Mouse (Mus musculus) myocyte (in vitro differentiated cells): ENCODE results near the gene Larp4. TPM values are rescaled to one million over a fixed set of nuclear protein-coding genes. Genes with fewer than 3 reads are reported as not detected.

Experiments
- H3K27me3 ChIP-seq: one replicate; pipeline ENCODE4 v1.6.1; 2011; ENCODE audit not compliant: control insufficient read depth, insufficient read depth, insufficient read length
- H3K36me3 ChIP-seq: one replicate; pipeline ENCODE4 v1.6.1; 2011; ENCODE audit not compliant: control insufficient read depth, insufficient read depth
- H3K4me2 ChIP-seq: one replicate; pipeline ENCODE4 v1.6.1; 2011; ENCODE audit warnings: low read depth, control low read depth
- H3K4me3 ChIP-seq: one replicate; pipeline ENCODE4 v1.5.1; 2011; ENCODE audit warnings: mild to moderate bottlenecking, control low read depth, moderate library complexity
- H3K79me2 ChIP-seq: one replicate; pipeline ENCODE4 v1.6.1; 2011; ENCODE audit not compliant: control insufficient read depth, insufficient read depth
- H3ac ChIP-seq: one replicate; pipeline ENCODE4 v1.6.1; 2011; ENCODE audit not compliant: control insufficient read depth, insufficient read length
- CEBPB ChIP-seq: IDR thresholded peaks from 2 replicates; pipeline ENCODE4 v1.6.1; 2011; ENCODE audit warnings: mild to moderate bottlenecking, moderate library complexity; ENCODE audit not compliant: poor library complexity, insufficient read depth, severe bottlenecking
- E2F4 ChIP-seq: IDR thresholded peaks from one replicate; pipeline ENCODE4 v1.6.1; 2011; ENCODE audit warnings: mild to moderate bottlenecking, control low read depth, moderate library complexity; ENCODE audit not compliant: insufficient read depth
- MAX ChIP-seq: IDR thresholded peaks from one replicate; pipeline ENCODE4 v1.6.1; 2011; ENCODE audit warnings: low read depth, mild to moderate bottlenecking, control low read depth
- MYOD1 ChIP-seq, 3 experiments: IDR thresholded peaks; one replicate each; pipeline ENCODE4 v1.6.1; 2011; ENCODE audit warnings: control low read depth in 2 of 3, low read depth in 2 of 3, mild to moderate bottlenecking in 2 of 3, moderate library complexity in 1 of 3; ENCODE audit not compliant: insufficient read length in 2 of 3, control insufficient read depth in 1 of 3
- MYOG ChIP-seq, 3 experiments: IDR thresholded peaks; one replicate each; pipeline ENCODE4 v1.6.1; 2011; ENCODE audit warnings: control low read depth in 2 of 3, low read depth in 2 of 3, mild to moderate bottlenecking in 2 of 3; ENCODE audit not compliant: insufficient read length in 2 of 3, control insufficient read depth in 1 of 3, insufficient read depth in 1 of 3
- POLR2A ChIP-seq: IDR thresholded peaks from one replicate; pipeline ENCODE4 v1.6.1; 2011; ENCODE audit warnings: low read depth, mild to moderate bottlenecking, control low read depth, moderate library complexity; ENCODE audit not compliant: insufficient read length
- POLR2AphosphoS2 ChIP-seq: IDR thresholded peaks from one replicate; pipeline ENCODE4 v1.6.1; 2011; ENCODE audit warnings: low read depth, control low read depth; ENCODE audit not compliant: insufficient read length
- REST ChIP-seq: IDR thresholded peaks from one replicate; pipeline ENCODE4 v1.6.1; 2011; ENCODE audit warnings: mild to moderate bottlenecking, control low read depth, moderate library complexity; ENCODE audit not compliant: insufficient read depth, insufficient read length
- SRF ChIP-seq: IDR thresholded peaks from one replicate; pipeline ENCODE4 v1.6.1; 2011; ENCODE audit warnings: low read depth; ENCODE audit not compliant: control insufficient read depth, insufficient read length
- TCF12 ChIP-seq: IDR thresholded peaks from one replicate; pipeline ENCODE4 v1.6.1; 2011; ENCODE audit warnings: mild to moderate bottlenecking, control low read depth; ENCODE audit not compliant: poor library complexity, insufficient read depth, severe bottlenecking
- TCF3 ChIP-seq: IDR thresholded peaks from one replicate; pipeline ENCODE4 v1.6.1; 2011; ENCODE audit warnings: low read depth, control low read depth; ENCODE audit not compliant: insufficient read length
- USF1 ChIP-seq: IDR thresholded peaks from one replicate; pipeline ENCODE4 v1.6.1; 2011; ENCODE audit warnings: low read depth, mild to moderate bottlenecking, control low read depth, moderate library complexity
- polyA plus RNA-seq: library from polyadenylated mRNA; unstranded; fragments of >200 nt; fragmentation: generic; extraction: Trizol; gene quantifications from one replicate; pipeline ENCODE4 v1.2.1, GENCODE M21; 2012; ENCODE audit warnings: missing spikeins

The Larp4 gene
- polyA plus RNA-seq, 1 experiment, result 15.9 TPM

DNA sequence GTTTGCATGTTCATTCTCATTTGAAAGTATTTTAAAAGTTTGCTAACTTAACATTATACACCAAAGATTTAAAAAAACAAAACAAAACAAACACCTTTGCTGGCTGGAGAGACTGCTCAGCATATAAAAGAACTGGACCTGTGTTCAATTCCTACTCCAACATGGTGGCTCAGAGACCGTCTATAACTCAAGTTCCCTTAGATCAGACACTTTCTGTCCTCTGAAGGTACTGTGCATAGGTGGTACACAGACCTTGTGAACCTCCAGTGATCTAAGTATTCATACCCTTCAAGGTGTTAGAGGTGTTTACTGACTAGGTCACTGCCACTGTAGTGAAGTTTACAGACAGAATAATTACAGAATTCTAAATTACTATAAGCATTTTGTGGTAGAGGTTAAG lies 9.4 kb downstream of the Larp4 start:
- Histone ChIP-seq H3K27me3 (no peaks in the 10 kb centered on the region), H3K36me3 (no peaks in the 10 kb centered on the region), H3K79me2 (peaks cover 100% of the 10 kb centered on the region), H3K4me2 (no peak overlapping the region), H3ac (no peak overlapping the region), H3K4me3 (no peak overlapping the region)
- TF ChIP-seq USF1 (no peak), MYOG (IDR thresholded peaks at IDR 0.05; ENCODE audit: control insufficient read depth in 1 of 3, insufficient read depth in 1 of 3, insufficient read length in 2 of 3, low read depth in 2 of 3) (no peak)

DNA sequence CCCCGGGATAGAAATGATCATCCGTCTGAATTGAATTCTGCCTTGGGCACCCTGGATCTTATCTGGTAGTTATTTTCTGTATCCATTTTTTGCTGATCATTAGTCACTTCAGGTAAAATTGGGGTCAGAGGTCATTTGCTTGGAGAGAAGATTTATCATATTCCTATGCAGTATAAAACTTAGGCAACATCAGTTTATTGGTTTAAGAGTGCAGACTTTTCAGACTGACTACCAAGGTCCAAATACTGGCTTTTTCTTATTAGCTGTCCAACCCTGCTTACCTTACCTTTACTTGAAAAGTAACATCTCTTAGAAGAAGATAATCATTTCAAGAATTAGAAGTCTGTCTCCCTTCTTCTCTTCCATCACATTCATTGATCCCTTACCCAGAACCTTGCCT lies 9.8 kb downstream of the Larp4 start:
- H3K27me3 ChIP-seq, result no peaks in the 10 kb centered on the region
- H3ac ChIP-seq, result no peak overlapping the region
- H3K4me2 ChIP-seq, result no peak overlapping the region
- TF ChIP-seq MAX, result no peak
- TF ChIP-seq MYOG (IDR thresholded peaks at IDR 0.05; ENCODE audit: control insufficient read depth in 1 of 3, insufficient read depth in 1 of 3, insufficient read length in 2 of 3, low read depth in 2 of 3), result no peak
- TF ChIP-seq TCF3, result no peak
- TF ChIP-seq POLR2AphosphoS2, result no peak
- no peak for TF ChIP-seq USF1
- TF ChIP-seq E2F4, result no peak
- TF ChIP-seq MYOD1 (IDR thresholded peaks at IDR 0.05; ENCODE audit: control insufficient read depth in 1 of 3, insufficient read length in 2 of 3, low read depth in 2 of 3), result no peak
- TF ChIP-seq REST, result no peak
- TF ChIP-seq POLR2A, result no peak
- no peak for TF ChIP-seq TCF12
- no peak for TF ChIP-seq CEBPB
- no peak for TF ChIP-seq SRF
- peaks cover 100% of the 10 kb centered on the region for H3K79me2 ChIP-seq
- no peaks in the 10 kb centered on the region for H3K36me3 ChIP-seq
- H3K4me3 ChIP-seq, result no peak overlapping the region

DNA sequence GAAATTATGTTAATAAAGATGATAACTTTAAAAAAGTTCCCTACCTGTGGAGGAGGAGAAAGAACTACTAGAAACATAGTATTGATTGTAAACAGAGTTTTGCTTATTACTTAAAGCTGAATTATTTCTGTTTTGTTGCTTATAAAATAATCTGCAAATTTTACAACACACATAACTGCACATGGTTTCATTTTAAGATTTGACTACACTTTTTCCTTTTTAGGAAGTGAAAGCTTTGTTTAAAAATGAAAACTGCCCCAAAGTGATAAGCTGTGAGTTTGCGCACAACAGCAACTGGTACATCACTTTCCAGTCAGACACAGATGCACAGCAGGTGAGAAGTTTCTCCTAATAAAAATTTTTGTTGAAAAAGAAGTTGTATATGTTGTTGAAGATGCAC lies 23.2 kb downstream of the Larp4 start:
- Histone ChIP-seq H3K4me3 (no peak overlapping the region), H3K4me2 (no peak overlapping the region), H3ac (no peak overlapping the region), H3K27me3 (no peaks in the 10 kb centered on the region), H3K36me3 (peaks cover 98% of the 10 kb centered on the region), H3K79me2 (peaks cover 7% of the 10 kb centered on the region)
- no peak for TF ChIP-seq POLR2AphosphoS2
- TF ChIP-seq SRF, result no peak
- TF ChIP-seq POLR2A, result no peak
- TF ChIP-seq MYOG (IDR thresholded peaks at IDR 0.05; ENCODE audit: control insufficient read depth in 1 of 3, insufficient read depth in 1 of 3, insufficient read length in 2 of 3, low read depth in 2 of 3), result no peak
- no peak for TF ChIP-seq E2F4
- no peak for TF ChIP-seq TCF12
- no peak for TF ChIP-seq TCF3

DNA sequence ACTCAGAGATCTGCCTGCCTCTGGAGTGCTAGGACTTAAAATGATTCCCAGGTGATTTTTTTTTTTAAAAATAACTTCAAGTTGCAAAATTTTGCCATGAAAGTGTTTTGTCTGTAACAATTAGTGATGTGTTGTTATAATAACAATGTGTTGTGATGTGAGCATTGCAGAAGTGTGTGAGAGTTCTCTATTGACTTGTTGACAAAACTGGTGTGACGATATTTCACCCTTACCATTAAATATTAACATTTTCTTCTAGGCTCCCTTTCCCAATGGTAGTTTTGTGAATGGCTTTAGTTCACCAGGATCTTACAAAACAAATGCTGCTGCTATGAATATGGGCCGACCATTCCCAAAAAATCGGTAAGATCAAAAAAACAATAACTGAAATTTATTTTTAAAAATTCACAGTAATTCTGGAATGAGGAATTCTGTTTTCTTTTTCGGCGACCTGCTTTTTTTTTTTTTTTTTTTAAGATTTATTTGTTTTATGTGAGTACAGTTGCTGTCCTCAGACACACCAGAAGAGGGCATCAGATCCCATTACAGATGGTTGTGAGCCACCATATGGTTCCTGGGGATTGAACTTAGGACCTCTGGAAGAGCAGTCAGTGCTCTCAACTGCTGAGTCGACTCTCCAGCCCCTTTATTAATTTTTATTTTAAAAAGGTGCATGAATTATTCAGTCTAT lies 27.4 kb downstream of the Larp4 start:
- Histone ChIP-seq H3K27me3 (no peaks in the 10 kb centered on the region), H3K4me3 (no peak overlapping the region), H3ac (no peak overlapping the region), H3K36me3 (peaks cover 93% of the 10 kb centered on the region), H3K4me2 (no peak overlapping the region), H3K79me2 (no peaks in the 10 kb centered on the region)
- TF ChIP-seq MYOD1 (IDR thresholded peaks at IDR 0.05; ENCODE audit: control insufficient read depth in 1 of 3, insufficient read length in 2 of 3, low read depth in 2 of 3) (no peak), POLR2A (no peak)

DNA sequence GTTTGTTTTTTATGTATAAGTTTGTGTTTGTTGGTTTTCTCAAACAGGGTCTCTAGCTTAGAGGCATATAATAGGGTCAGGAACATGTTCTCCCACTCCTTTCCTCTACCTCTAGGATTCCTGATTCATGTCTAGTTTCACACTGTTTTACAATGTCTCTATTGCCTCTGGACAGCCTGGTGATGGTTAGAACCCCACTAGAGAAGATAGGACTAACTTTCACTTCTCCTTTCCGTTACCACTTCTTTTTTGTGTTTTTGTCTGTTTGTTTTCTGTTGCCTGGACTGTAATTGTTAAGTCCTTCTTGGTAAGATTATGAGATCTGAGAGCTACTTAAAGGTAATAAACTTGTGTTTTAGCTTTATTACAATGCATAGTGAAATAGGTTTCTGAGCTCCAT lies 29.5 kb downstream of the Larp4 start:
- Histone ChIP-seq H3K27me3 (no peaks in the 10 kb centered on the region), H3ac (no peak overlapping the region), H3K36me3 (peaks cover 93% of the 10 kb centered on the region), H3K79me2 (no peaks in the 10 kb centered on the region), H3K4me2 (no peak overlapping the region), H3K4me3 (no peak overlapping the region)
- TF ChIP-seq REST, result no peak
- no peak for TF ChIP-seq POLR2A
- TF ChIP-seq POLR2AphosphoS2, result no peak
- no peak for TF ChIP-seq TCF3
- TF ChIP-seq CEBPB, result no peak
- TF ChIP-seq TCF12, result no peak

DNA sequence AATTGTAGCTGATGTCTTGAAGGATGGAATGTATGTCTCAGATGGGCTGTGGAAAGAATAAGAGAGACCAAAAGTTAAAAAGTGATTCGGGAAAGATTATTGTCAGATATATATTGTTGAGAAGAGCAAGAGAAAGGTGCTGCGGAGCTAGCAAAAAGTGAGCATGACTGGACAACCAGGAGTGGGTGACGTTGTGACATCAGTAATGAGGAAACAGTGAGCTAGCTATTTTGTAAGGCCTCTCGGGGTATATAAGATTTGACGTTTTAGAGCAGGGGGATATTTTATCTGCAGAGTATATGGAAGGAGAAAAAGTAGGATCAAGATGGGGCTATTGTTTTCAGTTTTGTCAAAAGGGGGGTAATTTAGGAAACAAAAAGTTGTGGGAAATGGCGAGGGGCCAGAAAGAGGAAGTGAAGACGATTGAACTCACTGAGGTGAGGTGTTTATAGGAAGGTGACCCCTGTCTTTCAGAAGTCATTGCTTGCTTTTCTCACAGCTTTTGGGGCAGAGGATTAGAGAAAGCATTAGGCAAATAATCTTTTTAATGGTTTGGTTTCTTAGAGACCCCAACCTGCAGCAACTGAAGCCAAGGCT lies 34.9 kb downstream of the Larp4 start:
- no peak overlapping the region for H3K4me2 ChIP-seq
- no peaks in the 10 kb centered on the region for H3K79me2 ChIP-seq
- peaks cover 87% of the 10 kb centered on the region for H3K36me3 ChIP-seq
- no peaks in the 10 kb centered on the region for H3K27me3 ChIP-seq
- no peak overlapping the region for H3K4me3 ChIP-seq
- H3ac ChIP-seq, result no peak overlapping the region
- TF ChIP-seq TCF12 (no peak), REST (no peak), POLR2A (no peak), USF1 (no peak), TCF3 (no peak), POLR2AphosphoS2 (no peak), SRF (no peak), MYOG (IDR thresholded peaks at IDR 0.05; ENCODE audit: control insufficient read depth in 1 of 3, insufficient read depth in 1 of 3, insufficient read length in 2 of 3, low read depth in 2 of 3) (no peak), MAX (no peak), CEBPB (no peak), E2F4 (no peak), MYOD1 (IDR thresholded peaks at IDR 0.05; ENCODE audit: control insufficient read depth in 1 of 3, insufficient read length in 2 of 3, low read depth in 2 of 3) (no peak)
